Mouse (Mus musculus) ES-E14 (cell line): ENCODE data around the gene Dapk1. TPM values are rescaled to one million over a fixed set of nuclear protein-coding genes. Genes with fewer than 3 reads are reported as not detected.

Experiments
- DNase-seq: peaks from one replicate; pipeline ENCODE4 v3.0.0-alpha.2; 2013; ENCODE audit warnings: low read depth, low spot score
- H3K27ac ChIP-seq: 2 replicates; pipeline ENCODE4 v1.5.1; 2012; ENCODE audit warnings: low read depth, mild to moderate bottlenecking, low read length, moderate library complexity, mixed read lengths; ENCODE audit not compliant: poor library complexity, insufficient read depth, severe bottlenecking
- H3K36me3 ChIP-seq: 2 replicates; pipeline ENCODE4 v1.6.1; 2012; ENCODE audit warnings: mild to moderate bottlenecking, low read length, moderate library complexity, mixed read lengths; ENCODE audit not compliant: control insufficient read depth, poor library complexity, insufficient read depth, severe bottlenecking
- H3K4me1 ChIP-seq, 2 experiments: fragments of 150-350 bp in 1 of 2; sonication (generic) in 1 of 2; 2 replicates each; pipeline ENCODE4 v1.6.1; 2012; ENCODE audit warnings: low read length in 2 of 2, mild to moderate bottlenecking in 1 of 2, mixed read lengths in 1 of 2; ENCODE audit not compliant: control insufficient read depth in 2 of 2, insufficient read depth in 2 of 2, poor library complexity in 1 of 2
- H3K4me3 ChIP-seq, 2 experiments: fragments of 150-350 bp in 1 of 2; sonication (generic) in 1 of 2; 2 replicates each; pipeline ENCODE4 v1.5.1; 2012; ENCODE audit warnings: low read length in 2 of 2, low read depth in 1 of 2, mild to moderate bottlenecking in 1 of 2, mixed read lengths in 1 of 2; ENCODE audit not compliant: insufficient read depth in 1 of 2, poor library complexity in 1 of 2, severe bottlenecking in 1 of 2
- H3K9ac ChIP-seq: 2 replicates; pipeline ENCODE4 v1.6.1; 2012; ENCODE audit warnings: low read depth, mild to moderate bottlenecking, low read length, mixed read lengths; ENCODE audit not compliant: poor library complexity, insufficient read depth, severe bottlenecking
- H3K9me3 ChIP-seq: fragments of 150-350 bp; sonication (generic); 2 replicates; pipeline ENCODE4 v1.6.1; 2012; ENCODE audit warnings: low read depth, mild to moderate bottlenecking, low read length; ENCODE audit not compliant: control insufficient read depth, insufficient read depth
- CHD2 ChIP-seq: IDR thresholded peaks from 2 replicates; pipeline ENCODE4 v1.6.1; 2014; ENCODE audit warnings: mild to moderate bottlenecking, low read depth, low read length, inconsistent platforms
- HCFC1 ChIP-seq: IDR thresholded peaks from 2 replicates; pipeline ENCODE4 v1.6.1; 2012; ENCODE audit warnings: low read length, inconsistent platforms, borderline replicate concordance; ENCODE audit not compliant: insufficient read depth
- MAFK ChIP-seq: IDR thresholded peaks from 2 replicates; pipeline ENCODE4 v1.6.1; 2014; ENCODE audit warnings: mild to moderate bottlenecking, low read depth, low read length, inconsistent platforms; ENCODE audit not compliant: insufficient read depth
- ZC3H11A ChIP-seq: IDR thresholded peaks from 2 replicates; pipeline ENCODE4 v1.6.1; 2012; ENCODE audit warnings: low read depth, mild to moderate bottlenecking, inconsistent platforms, low read length, borderline replicate concordance
- ZNF384 ChIP-seq: IDR thresholded peaks from 2 replicates; pipeline ENCODE4 v1.6.1; 2012; ENCODE audit warnings: low read depth, low read length, inconsistent platforms
- in situ Hi-C, 2 experiments: fragments of 600-800 bp; cut with MboI; formaldehyde crosslinking; loops; one replicate each; pipeline ENCODE4 v1.15.1; 2025; ENCODE audit warnings: low sequenced_read_pairs in 2 of 2, inconsistent platforms in 1 of 2; ENCODE audit not compliant: unreplicated experiment in 2 of 2
- total RNA-seq: library from RNA; depleted of rRNA; stranded (reverse); fragments of 300-350 nt; gene quantifications from 2 replicates; pipeline ENCODE4 v1.2.3, GENCODE M21; 2012

Dapk1 gene
- total RNA-seq, 1 experiment, result 18.2 TPM

- H3K27ac ChIP-seq, result no peak overlapping the region
- no peak overlapping the region for H3K9ac ChIP-seq
- 0 out of 4 replicates have a peak, but pooled peaks cover 0 to 2% of the 10 kb centered on the region in 2 experiments for H3K4me1 ChIP-seq
- no peak overlapping the region for H3K4me3 ChIP-seq
- H3K36me3 ChIP-seq, result no peaks in the 10 kb centered on the region
- TF ChIP-seq ZC3H11A (no peak), MAFK (no peak), HCFC1 (no peak), CHD2 (no peak), ZNF384 (no peak)
- in situ Hi-C loops, result no loop called here
- H3K9me3 ChIP-seq, result no peaks in the 10 kb centered on the region
- no peak for DNase-seq
Measured at GRCm38 (mm10) chr13:60696741-60697140, 95.0 kb downstream of the Dapk1 start.

- no peak overlapping the region for H3K4me3 ChIP-seq
- no peak overlapping the region for H3K27ac ChIP-seq
- no peak for TF ChIP-seq ZC3H11A
- no peak for TF ChIP-seq MAFK
- no peak for TF ChIP-seq HCFC1
- TF ChIP-seq CHD2, result no peak
- TF ChIP-seq ZNF384, result no peak
- DNase-seq, result no peak
- H3K9ac ChIP-seq, result no peak overlapping the region
- in situ Hi-C loops, result no loop called here
- no peaks in the 10 kb centered on the region for H3K9me3 ChIP-seq
- 0 out of 2 replicates have a peak, but pooled peaks cover 5% of the 10 kb centered on the region for H3K36me3 ChIP-seq
- H3K4me1 ChIP-seq, result no peaks in the 10 kb centered on the region
Measured at GRCm38 (mm10) chr13:60698021-60698420, 96.3 kb downstream of the Dapk1 start.

GRCm38 (mm10) chr13:60701671-60702171, 100.0 kb downstream of the Dapk1 start:
- TF ChIP-seq ZC3H11A (no peak), HCFC1 (no peak), ZNF384 (no peak), MAFK (no peak), CHD2 (no peak)
- no peak for DNase-seq
- Histone ChIP-seq H3K27ac (no peak overlapping the region), H3K36me3 (0 out of 2 replicates have a peak, but pooled peaks cover 5% of the 10 kb centered on the region), H3K9me3 (no peaks in the 10 kb centered on the region), H3K4me1 (no peaks in the 10 kb centered on the region), H3K9ac (no peak overlapping the region), H3K4me3 (no peak overlapping the region)
- in situ Hi-C loops, result no loop called here

DNA sequence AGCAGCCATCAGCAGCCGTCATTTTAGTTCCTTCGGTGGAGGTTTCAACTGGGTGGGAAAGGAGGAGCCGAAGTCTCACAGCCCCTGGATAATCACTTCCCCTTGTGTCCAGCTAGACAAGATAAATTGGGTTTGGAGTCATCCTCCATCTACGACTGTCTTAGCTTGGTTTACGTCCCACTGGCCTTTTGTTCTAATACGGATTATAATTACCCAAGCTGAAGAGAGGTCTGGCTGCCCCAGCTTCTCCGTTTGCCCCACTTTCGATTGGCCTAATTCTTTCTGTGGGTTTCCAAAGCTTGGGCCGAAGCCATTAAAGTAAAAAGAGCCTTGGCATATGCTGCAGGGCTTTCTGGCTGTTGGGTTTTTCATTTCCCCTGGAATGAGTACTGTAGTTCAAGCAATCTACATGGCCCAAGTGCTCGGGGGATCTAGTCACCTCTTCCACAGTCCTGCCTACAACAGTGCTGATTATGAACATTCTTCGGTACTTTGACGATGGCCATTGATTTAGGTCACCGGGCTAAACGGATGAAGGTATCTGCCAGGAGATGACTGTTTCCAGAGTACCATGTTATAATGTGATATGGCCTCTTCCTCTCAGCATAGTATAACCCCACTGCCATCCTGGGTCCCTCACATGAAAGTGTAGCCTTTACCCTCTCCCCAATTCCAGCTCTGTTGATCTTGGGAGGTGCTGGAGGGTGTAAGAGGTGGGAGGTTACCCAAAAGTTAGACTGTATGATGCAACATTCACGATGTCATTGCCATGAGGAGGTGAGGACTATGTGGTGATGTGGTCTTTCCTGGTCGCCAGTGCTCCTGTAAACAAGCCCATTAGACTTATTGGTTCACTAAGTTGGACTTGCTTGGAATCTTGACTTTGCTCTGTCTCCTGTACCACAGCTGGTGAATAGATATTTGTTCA, 106.1 kb downstream of the Dapk1 start:
- Histone ChIP-seq H3K9me3 (no peaks in the 10 kb centered on the region), H3K36me3 (no peaks in the 10 kb centered on the region), H3K27ac (no peak overlapping the region), H3K9ac (no peak overlapping the region), H3K4me3 (no peak overlapping the region), H3K4me1 (0 out of 4 replicates have a peak, but pooled peaks cover 0 to 2% of the 10 kb centered on the region in 2 experiments)
- DNase-seq, result no peak
- TF ChIP-seq CHD2, result no peak
- TF ChIP-seq ZNF384, result no peak
- no peak for TF ChIP-seq ZC3H11A
- no peak for TF ChIP-seq HCFC1
- TF ChIP-seq MAFK, result no peak
- in situ Hi-C loops, result no loop called here
